Mouse (Mus musculus) frontal cortex, postnatal 25 days (tissue): Measurements from ENCODE around the gene Snd1.
"Not testable (repeated sequence)": the region's sequence is repeated elsewhere in the genome, so short reads cannot be mapped to it uniquely, and the experiment has no call there.

ENCODE experiments used
- DNase-seq, 2 experiments: peaks; one replicate each; pipeline ENCODE4 v3.0.0; 2022; ENCODE audit warnings: low spot score in 2 of 2

The Snd1 gene

DNA sequence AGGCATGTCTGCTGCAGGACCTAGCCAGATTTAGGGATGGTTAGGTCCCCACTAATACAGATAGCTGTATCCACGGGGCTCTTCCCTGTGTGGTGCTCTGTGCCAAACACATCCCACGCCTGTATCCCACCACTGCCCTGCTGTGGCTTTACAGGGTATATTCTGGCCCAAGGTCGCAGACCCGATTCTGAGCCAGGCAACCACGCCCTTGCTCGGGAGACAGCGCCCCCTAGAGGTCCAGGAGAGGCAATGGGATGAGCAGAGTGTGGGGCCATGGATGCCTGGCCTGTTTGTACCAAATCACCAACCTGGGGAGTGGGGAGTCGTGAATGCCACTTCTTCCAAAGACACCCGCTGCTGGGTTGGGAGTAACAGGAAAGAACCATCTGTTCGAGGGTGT, 423.9 kb downstream of the Snd1 start:
- peak in 1 of 2 experiments; percentile 31 for DNase-seq

DNA sequence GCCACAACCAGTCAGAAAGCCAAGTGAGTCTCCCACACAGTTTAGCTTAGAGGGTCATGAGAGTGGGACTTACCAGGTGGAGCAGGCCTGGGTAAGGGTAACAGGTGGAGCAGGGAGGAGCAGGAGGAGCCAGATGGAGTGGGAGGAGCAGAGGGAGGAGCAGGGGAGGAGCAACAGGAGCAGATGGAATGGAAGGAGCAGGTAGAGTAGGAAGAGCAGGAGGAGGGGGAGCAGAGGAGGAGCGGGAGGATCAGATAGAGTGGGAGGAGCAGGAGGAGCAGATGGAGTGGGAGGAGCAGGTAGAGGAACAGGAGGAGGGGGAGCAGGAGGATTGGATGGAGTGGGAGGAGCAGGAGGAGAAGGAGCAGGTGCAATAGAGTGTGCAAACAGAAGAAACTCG, 427.6 kb downstream of the Snd1 start:
- no peak for DNase-seq

DNA sequence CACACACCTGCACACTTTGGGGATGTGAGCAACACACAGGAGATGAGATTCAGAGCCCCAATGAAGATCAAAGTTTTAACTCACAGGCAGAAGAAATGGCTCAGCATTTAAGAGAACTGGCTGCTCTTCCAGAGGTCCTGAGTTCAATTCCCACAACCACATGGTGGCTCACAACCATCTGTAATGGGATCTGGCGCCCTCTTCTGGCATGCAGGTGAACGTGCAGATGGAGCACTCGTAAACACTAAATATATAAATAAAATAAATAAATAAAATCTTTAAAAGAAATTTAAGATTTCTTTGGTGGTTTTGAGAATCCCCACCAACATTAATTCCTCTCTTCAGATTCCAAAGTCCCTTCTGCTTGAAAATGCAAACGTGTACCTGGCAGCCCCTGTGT, 429.5 kb downstream of the Snd1 start:
- no peak for DNase-seq

DNA sequence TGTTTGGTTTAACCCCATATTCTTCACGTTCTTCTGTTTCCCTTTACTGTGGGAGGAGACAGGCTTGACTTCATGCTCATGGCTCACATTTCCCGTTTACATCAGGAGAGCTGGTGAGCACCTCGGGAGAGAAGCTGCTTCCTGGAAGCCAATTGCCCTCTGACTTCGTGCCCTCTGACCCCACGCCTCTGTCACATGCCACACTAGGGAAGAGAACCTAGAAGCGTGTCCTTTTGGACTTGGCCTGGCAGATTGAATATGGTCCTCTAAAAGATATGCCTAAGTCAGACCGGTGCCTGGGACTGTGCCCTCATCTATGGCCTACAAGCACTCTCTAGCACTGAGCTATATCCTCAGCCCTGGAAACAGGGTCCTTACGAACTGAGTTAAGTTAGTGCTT, 430.4 kb downstream of the Snd1 start:
- DNase-seq, result no peak

DNA sequence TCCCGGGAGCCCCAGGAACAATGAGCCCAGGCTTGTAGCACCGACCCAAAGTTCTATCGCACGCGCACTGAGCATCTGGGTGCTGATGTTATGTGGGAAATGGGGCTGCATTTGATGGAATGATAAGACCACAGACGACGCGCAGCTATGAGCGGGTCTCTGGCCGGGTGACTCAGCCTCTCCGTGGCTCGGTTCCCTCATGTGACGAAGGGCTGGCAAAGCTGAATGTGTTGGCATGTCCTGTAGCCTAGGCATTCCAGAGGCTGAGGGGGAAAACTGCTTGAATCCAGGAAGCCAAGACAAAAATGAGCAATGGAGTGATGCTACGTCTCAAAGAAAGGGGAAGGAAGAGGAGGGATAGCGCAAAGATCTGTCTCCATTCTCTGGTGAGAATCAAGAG, 434.9 kb downstream of the Snd1 start:
- no peak for DNase-seq

DNA sequence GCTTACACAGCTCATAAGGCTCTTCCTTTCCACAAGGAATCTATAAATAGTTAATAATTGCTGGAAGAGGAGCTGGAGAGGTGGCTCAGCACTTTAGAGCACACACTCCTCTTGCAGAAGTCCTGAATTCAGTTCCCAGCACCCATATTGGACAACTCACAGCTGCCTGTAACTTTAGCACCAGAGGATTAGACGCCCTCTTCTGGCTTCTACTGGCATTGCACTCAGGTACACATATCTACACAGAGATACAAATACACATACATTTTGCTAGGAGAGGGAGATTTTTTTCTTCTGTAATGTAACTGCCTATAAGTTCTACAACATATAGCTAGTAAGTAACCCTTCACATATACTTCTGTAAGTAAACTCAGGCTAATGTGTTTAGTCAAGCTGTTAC, 440.0 kb downstream of the Snd1 start:
- no peak for DNase-seq

DNA sequence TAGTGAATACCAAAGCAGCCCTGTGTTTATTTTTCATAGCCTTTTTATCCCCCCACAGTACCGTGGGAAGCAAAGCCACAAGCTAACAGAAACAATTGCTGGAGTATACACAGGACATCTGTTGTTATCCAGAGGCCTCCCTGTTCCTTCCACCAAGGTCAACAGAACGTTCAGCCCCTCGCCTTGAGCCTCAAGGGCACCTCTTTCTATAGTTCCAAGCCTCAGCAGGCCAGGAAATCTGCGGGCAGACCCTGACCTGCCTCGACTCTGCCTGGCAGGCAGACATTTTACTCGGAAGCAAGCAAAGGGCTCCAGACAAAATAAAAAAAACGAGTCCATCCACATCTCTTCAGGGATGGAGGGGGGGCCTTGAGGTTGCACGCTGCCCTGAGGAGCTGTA, 441.7 kb downstream of the Snd1 start:
- no peak for DNase-seq

DNA sequence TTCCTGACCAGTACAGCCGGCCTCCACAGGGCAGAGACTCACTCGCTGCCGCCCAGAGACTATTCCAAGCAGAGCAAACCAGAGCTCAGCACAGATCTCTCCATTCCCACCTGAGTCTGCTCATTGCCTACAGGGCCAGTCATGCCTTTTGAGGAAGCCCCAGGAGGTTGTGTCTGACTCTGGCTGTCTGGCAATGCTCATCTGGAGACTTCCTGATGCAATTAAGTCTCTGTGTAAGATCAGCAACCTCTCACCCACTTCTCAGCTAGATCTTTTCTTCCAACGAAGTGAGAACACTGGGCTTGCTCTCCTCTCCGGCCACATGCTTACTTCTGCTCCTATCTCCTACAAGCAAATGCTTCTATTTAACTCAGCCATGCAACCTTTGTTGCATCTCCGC, 444.4 kb downstream of the Snd1 start:
- no peak for DNase-seq

DNA sequence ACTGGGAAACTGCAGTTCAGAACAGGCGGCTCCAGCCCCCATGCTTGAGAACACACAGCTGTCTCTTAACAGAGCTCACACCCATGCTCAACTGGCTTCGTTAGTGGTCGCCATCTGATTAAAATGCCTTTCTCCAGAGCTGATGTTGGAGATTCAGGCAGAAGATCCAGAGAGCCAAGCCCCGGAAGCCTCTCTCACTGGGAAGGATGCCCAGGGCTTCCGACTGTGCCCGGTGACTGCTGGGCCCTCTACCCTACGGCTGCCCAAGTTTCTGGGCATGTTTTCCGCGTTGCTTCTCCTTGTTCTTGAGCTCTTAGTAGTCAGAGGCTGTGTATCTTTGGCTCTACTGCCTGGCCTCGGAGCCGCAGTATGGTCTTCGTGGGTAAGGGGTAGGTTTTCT, 447.4 kb downstream of the Snd1 start:
- DNase-seq, result no peak

DNA sequence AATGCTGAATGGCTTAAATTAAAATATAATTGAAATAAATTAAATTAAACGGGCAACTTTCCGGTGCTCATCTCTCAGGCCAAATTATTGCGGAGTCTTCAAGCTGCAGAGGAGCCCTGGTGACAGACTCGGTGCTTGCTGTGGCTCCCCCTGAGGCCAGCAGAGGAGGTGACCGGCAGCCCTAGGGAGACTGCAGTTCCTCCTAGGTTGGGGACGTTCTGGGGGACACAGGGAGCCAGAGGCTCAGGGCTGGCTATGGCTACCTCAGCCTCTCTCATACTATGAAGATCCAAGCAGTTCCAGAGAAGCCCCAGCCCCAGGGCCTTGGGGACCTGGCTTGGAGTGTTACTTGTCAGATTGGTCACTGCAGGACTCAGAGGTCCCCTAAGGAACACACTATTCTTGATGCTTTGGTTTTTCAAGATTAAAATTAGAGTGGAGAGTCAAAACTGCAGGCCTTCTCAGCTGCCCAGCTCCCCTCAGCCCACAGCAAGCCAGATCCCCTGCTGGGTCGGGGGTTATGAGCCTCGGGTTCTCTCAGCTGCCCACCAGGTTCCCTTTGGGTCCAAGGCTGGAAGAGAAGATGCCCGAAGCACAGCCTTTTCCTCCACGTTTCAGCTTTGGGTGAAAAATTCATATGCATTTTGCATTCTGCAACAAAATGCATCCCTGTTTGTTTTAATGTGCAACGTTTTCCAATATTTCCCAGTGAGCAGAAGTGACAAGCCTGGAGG, 448.3 kb downstream of the Snd1 start:
- no peak for DNase-seq

DNA sequence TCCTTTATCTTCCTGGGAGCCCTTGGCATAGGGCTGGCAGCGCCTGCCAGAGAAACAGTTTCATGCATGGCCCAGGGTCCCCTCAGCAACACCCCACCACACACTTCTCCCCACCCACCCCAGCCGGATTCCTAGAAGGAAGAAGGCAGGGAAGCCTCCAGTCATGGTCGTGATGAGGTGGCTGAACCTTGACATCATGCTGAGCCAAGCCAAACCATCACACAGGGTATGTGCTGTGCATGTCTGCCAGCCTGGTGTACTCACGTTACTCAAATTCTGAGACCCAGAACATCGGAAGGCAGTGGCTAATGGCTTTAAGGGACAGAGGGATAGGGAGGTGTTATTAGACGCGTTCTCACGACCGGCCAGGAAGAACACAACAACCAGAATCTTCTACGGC, 448.9 kb downstream of the Snd1 start:
- DNase-seq, result no peak

DNA sequence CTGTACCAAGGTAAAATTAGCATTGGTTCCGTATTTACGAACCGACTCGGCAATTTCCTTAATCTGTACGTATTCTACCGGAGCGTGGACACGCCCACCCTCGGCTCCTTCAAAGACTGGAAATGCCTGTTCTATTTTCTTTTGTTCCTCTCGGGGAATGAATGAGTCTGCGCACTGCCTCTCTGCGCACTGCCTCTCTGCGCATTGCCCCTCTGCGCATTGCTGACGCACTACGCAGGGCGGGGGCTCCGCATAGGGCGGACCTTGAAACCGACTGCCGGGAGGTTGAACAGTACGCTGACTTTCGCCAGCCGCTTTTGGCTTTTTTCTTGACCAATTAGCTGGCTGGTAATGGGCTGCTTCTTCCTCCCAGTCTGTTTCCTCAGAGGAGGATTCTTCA, 453.0 kb downstream of the Snd1 start:
- DNase-seq, result not testable (repeated sequence)

DNA sequence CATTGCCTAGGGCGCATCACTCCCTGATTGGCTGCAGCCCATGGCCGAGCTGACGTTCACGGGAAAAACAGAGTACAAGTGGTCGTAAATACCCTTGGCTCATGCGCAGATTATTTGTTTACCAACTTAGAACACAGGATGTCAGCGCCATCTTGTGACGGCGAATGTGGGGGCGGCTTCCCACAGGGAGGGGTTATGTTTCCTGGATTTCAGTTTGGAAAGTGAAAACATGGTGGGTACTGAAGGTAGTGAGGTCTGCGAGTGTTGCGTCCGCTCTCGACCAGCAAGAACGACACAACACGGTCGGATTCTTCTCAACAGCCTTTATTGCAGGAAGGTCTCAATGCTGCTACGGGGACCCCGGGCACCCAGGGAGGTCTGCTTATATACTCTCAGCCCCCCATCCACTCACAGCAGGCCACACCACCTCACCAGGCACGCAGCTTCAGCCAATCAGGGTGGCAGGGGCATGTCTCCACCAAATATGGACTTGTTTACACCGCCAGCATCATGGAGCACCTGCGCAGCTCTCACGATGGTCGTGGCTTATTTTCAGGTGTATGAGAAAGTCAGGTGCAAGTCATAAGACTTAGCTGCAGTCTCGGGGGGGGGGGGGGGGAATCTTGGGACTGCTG, 454.3 kb downstream of the Snd1 start:
- DNase-seq, result not testable (repeated sequence)

DNA sequence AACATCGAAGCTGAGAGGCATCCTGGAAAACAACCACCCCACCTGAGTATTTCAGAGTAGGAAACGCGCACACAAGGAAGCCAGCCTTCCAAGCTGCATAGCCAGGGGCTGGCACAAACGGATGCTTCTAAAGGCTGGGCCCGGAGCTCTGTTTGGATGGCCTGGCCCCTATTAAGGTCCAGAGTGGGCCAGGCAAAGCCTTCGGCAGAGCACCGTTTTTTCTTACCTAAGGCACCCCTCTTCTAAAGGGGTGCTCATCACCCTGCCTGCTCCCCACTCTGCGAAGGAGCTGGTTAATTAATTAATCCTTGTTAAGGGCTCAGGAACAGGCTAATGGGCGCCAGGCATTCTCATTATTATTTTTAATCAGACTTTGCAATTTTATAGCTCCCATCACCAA, 456.3 kb downstream of the Snd1 start:
- DNase-seq, result no peak

DNA sequence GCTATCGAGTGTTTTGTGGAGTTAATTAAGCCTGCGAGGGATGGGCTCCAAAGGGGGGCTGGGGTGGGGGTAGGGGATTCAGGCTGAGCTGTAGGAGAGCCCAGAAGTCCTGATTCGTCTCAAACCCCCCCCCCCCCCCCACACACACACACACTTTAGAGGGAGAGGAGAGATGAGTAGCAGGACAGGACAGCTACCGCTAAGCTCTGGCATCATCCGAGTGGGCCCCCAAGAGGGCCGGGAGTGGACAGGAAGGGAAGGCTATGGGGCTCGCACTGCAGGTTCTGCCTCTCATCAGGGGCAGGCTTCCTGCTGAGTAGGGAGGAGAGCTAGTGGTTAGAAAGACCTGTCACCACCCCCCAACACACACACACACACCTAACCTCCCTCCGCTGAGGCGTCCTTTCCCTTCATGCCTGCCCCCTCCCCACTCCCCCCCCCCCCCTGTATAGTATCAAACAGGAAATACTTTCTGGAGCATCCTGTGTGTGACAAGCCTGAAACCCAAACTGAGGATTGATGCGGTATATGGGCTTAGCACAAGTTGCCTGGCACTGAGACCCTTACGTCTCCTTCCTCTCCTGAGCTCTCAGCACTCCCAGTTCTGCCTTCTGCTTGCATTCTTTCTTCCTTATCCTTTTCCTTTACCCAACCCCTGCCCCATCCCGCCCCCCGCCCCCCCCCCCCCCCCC, 456.8 kb downstream of the Snd1 start:
- no peak for DNase-seq

DNA sequence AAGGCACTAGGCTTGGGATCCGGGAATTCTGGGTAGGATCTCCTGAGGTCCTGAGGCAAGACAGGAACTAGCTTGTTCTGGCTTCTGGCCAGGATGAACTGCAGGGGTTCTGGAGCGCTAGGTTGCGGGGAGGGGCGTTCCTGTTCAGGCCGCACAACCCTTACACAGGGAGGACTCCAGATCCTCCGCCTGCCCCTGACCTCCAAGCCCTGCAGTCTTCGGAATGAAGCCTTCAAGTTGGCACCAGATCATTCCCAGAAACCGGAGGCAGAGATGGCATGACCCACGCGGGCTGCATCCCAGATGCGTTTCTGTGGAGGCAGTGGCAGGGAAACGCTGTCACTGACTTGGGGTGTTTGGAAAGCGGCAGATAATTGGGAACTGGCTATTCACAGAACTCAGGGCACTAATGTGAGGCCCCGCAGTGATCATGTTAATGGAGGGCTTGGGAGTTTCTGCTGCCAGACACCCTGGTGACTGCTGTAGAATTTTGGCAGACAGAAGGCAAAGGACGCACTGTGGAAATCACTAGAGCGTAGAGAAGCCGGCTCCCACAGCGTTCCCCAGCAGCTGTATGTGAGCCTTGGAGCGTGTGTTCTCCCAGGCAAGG, 457.5 kb downstream of the Snd1 start:
- no peak for DNase-seq

DNA sequence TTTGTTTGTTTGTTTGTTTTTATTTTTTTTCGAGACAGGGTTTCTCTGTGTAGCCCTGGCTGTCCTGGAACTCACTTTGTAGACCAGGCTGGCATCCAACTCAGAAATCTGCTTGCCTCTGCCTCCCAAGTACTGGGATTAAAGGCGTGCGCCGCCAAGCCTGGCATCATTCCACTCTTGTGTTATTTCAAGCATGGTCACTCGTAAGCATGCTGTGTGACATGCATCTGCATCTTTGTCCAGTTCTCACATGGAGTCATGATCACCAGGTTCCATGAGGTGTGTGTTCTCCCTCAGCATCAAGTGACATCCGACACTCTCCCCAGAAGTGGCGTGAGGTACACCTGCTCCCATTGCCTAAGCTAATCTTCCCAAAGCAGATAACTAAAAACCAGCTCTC, 460.8 kb downstream of the Snd1 start:
- no peak for DNase-seq

DNA sequence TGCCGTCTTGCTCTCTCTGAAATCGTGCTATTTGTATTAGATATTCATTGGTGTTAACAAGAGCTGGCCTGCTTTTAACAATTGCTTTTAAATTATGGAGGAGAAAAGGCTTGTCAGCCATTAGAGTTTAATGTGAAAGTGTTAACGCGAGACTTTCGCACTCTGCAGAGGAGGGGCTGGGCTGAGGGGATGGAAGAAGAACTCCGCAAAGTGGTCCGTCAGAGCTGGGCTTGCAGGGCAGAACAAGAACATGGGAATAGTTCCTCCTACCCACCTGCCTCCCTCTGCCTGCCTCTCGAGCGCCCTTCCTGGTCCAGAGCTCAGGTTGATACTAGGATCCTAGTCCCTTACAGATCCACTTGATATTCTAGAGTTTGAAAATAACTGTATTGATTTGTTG, 472.3 kb downstream of the Snd1 start:
- DNase-seq, result no peak

DNA sequence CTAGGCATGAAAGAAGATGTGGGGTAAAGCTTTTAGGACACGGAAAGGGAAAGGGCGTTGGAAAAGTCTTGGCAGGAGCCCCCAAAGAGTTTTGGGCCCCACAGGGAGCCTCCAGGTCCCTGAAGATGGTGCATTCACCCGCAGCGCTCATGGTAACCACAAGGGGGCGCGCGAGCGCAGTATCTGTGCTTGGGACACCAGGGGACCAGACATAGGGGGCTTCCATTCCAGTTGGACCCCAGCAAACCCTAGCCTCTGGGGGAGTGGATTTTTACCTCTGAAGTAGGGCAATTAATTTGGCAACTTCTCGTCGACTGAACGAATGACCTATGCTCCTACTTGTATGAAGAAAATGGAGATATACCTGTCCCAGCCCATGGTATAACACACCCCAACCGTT, 474.3 kb downstream of the Snd1 start:
- DNase-seq, result peak; percentile 72 to 73

DNA sequence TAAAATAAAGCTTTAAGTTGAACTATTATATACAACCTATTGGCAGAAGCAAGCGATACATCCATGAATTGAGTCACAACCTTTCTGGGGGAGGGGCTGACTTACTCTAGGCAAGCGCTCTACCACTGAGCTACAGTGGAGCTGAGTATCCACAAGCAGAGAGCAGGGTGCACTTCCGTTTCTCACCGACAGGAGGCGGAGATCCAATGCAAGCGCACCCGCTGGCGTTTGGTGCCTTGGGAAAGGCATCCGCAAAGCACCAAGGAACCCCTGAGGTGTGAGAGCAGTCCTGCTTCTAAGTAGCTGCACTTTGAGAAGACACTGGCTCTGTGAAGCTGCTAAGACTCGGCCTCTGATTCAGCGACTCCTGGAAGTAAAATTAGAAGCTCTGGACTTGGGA, 480.6 kb downstream of the Snd1 start:
- DNase-seq, result peak; percentile 39 to 43

DNA sequence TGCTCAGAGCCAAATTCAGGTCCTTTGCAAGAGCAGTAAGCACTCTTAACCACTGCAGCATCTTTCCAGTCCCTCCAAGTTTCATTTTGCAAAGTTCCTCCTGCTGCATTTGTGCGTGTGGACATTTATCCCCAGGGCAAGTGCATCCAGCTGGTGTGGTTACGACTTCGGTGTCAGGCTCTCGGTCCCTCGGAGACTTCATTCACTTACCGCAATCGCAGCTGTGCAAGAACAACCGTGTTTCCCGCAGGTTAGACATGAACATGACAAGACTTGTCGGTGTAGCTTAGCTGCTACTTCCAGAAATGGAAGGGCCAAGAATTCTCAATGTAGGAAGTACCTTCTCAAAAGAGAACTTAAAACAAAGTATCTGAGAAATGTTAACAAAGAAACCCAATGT, 482.5 kb downstream of the Snd1 start:
- DNase-seq, result no peak

DNA sequence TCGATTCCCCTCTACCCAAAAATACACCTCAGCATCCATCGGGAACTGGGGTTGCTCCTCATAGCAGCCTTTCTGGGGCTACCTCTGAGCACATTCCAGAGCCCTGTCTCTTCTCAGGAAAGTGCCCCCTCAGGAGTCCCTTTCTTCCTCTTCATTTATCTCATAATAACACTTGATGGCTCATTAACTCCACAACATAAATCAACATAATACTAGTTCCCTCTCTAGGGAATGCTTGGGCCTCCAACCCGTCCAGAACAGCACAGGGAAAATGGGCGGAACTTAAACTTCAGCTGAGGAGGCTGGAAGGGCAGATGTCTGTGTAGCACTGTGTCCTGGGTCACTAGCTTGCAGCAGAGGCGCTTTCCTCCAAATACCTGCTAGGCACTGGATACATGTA, 488.2 kb downstream of the Snd1 start:
- no peak for DNase-seq

DNA sequence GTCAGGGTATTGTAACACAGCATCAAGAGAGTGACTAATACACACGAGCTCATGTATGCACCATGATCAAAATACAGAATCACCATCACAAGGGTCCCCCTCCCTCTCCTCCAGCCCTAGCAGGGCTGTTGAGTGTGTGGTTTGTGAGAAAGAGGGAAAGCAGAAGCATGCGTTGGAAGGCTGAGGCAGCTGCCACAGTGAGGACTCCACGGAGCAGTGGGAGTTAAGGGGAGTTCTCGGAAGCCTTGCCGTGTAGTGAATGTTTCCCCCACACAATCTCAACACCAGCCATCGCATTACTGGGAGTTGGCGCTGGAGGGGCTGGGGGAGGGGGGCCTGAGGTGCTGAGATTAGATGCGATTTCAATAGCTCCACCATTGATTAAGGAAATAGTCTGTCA, 490.3 kb downstream of the Snd1 start:
- no peak for DNase-seq
